Mouse (Mus musculus) kidney, embryonic 16.5 days (tissue): ENCODE measurements around the gene Slc5a3. TPM values are rescaled to one million over a fixed set of nuclear protein-coding genes. Genes with fewer than 3 reads are reported as not detected.

ENCODE experiments used
- ATAC-seq: fragments of 200-750 bp; cut with Nextera tagmentation; 2 replicates; pipeline ENCODE4 v1.8.0; 2017; ENCODE audit warnings: moderate TSS enrichment; ENCODE audit not compliant: low FRiP score, low TSS enrichment
- H3K27ac ChIP-seq: fragments of 300-500 bp; sonication (generic); 2 replicates; pipeline ENCODE4 v1.5.1; 2014; ENCODE audit warnings: low read length
- H3K27me3 ChIP-seq: fragments of 300-500 bp; sonication (generic); 2 replicates; pipeline ENCODE4 v1.6.1; 2014; ENCODE audit warnings: low read length, control low read depth, mixed read lengths; ENCODE audit not compliant: insufficient read depth
- H3K36me3 ChIP-seq: fragments of 300-500 bp; sonication (generic); 2 replicates; pipeline ENCODE4 v1.6.1; 2014; ENCODE audit warnings: low read length, control low read depth, mixed read lengths; ENCODE audit not compliant: insufficient read depth
- H3K4me1 ChIP-seq: fragments of 300-500 bp; sonication (generic); 2 replicates; pipeline ENCODE4 v1.6.1; 2014; ENCODE audit warnings: low read length, control low read depth, mixed read lengths; ENCODE audit not compliant: insufficient read depth
- H3K4me2 ChIP-seq: fragments of 300-500 bp; sonication (generic); replicated peaks from 2 replicates; pipeline ENCODE4 v1.6.1; 2014; ENCODE audit warnings: low read depth, low read length
- H3K4me3 ChIP-seq: fragments of 300-500 bp; sonication (generic); 2 replicates; pipeline ENCODE4 v1.5.1; 2014; ENCODE audit warnings: mild to moderate bottlenecking, low read length
- H3K9ac ChIP-seq: fragments of 300-500 bp; sonication (generic); replicated peaks from 2 replicates; pipeline ENCODE4 v1.6.1; 2014; ENCODE audit warnings: low read length
- H3K9me3 ChIP-seq: fragments of 300-500 bp; sonication (generic); 2 replicates; pipeline ENCODE4 v1.6.1; 2016; ENCODE audit warnings: low read length, control low read depth
- WGBS: fragments of 180-500 bp; shearing (Covaris S2); extraction: QIAGEN DNeasy Blood & Tissue Kit; methylation state at CpG from one replicate; pipeline ENCODE4 v1.1.7; 2014; 5-methylcytosine and 5-hydroxymethylcytosine counted together
- polyA plus RNA-seq: library from polyadenylated mRNA; unstranded; fragments of >200 nt; fragmentation: Nextera tagmentation; extraction: Ambion mirVana; gene quantifications from 2 replicates; pipeline ENCODE4 v1.2.1, GENCODE M21; 2015

Slc5a3 gene
- polyA plus RNA-seq, 1 experiment from 2014 or later: 11.2 TPM

GRCm38 (mm10) chr16:92060213-92060612 is 2.1 kb downstream of the Slc5a3 start:
- Histone ChIP-seq H3K27me3 (no peaks in the 10 kb centered on the region), H3K4me3 (peak overlapping the region; percentile 91), H3K9me3 (no peaks in the 10 kb centered on the region), H3K4me2 (peak overlapping the region; percentile 68), H3K4me1 (peaks cover 27% of the 10 kb centered on the region), H3K9ac (no peak overlapping the region), H3K36me3 (peaks cover 20% of the 10 kb centered on the region), H3K27ac (no peak overlapping the region)
- 57% methylated on average over 3 of the region's 3 CpGs for WGBS
- no peak for ATAC-seq

DNA sequence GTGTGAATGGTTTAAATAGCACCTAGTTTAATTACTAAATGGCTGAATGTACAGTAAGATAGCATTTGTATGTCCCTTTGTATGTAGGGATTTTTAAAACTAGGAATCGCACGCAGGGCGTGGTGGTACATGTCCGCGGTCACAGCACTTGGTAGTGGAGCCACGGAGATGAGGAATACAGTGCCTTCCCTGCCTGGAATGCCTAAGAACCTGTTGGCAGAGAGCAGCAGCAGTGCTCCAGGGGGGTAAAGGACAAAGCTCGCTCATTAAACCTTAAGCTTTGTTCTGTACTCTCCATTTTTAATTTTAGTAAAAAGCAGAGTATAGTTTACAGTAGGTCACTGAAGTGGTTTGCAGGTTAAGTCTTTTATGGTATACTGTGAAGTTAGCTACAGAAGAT is 3.5 kb downstream of the Slc5a3 start:
- Histone ChIP-seq H3K36me3 (peaks cover 24% of the 10 kb centered on the region), H3K4me3 (no peak overlapping the region), H3K4me1 (peaks cover 27% of the 10 kb centered on the region), H3K4me2 (no peak overlapping the region), H3K9me3 (no peaks in the 10 kb centered on the region), H3K9ac (no peak overlapping the region), H3K27ac (no peak overlapping the region), H3K27me3 (no peaks in the 10 kb centered on the region)
- ATAC-seq: no peak
- WGBS: 94% methylated on average over 7 of the region's 7 CpGs

GRCm38 (mm10) chr16:92062832-92063231 is 4.7 kb downstream of the Slc5a3 start:
- Histone ChIP-seq H3K9ac (no peak overlapping the region), H3K4me1 (peaks cover 20% of the 10 kb centered on the region), H3K9me3 (no peaks in the 10 kb centered on the region), H3K4me2 (no peak overlapping the region), H3K27me3 (no peaks in the 10 kb centered on the region), H3K36me3 (peaks cover 29% of the 10 kb centered on the region), H3K4me3 (no peak overlapping the region), H3K27ac (no peak overlapping the region)
- ATAC-seq: no peak
- WGBS: 97% methylated on average over 1 of the region's 1 CpGs

GRCm38 (mm10) chr16:92064801-92065200 is 6.7 kb downstream of the Slc5a3 start:
- H3K9ac ChIP-seq: no peak overlapping the region
- no peak for ATAC-seq
- H3K4me3 ChIP-seq: no peak overlapping the region
- no peaks in the 10 kb centered on the region for H3K27me3 ChIP-seq
- no peak overlapping the region for H3K4me2 ChIP-seq
- peaks cover 12% of the 10 kb centered on the region for H3K4me1 ChIP-seq
- H3K27ac ChIP-seq: no peak overlapping the region
- WGBS: 96% methylated on average over 2 of the region's 2 CpGs
- no peaks in the 10 kb centered on the region for H3K9me3 ChIP-seq
- peaks cover 33% of the 10 kb centered on the region for H3K36me3 ChIP-seq

DNA sequence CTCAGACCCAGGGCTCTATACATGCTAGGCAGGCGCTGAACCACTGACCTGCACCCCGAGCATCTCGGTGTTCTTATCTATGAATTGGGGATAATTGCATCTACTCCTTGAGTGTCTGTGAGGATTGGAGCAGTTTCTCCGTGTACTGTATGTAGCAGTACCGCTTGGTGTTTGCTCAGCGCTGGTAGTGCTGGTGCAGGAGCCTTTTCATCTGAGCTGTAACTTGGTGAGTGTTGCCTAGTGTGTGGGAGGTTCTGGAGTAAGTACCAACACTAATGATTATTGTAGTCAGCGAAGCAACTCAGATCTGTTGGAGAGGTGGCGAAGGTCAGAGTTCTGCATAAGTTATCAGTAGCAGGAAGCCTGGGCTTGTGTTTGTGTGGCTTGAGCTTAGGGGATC is 12.2 kb downstream of the Slc5a3 start:
- WGBS: 85% methylated on average over 8 of the region's 8 CpGs
- Histone ChIP-seq H3K4me3 (no peak overlapping the region), H3K9ac (no peak overlapping the region), H3K9me3 (no peaks in the 10 kb centered on the region), H3K27ac (no peak overlapping the region), H3K27me3 (no peaks in the 10 kb centered on the region), H3K36me3 (peaks cover 31% of the 10 kb centered on the region), H3K4me1 (no peaks in the 10 kb centered on the region), H3K4me2 (no peak overlapping the region)
- no peak for ATAC-seq

DNA sequence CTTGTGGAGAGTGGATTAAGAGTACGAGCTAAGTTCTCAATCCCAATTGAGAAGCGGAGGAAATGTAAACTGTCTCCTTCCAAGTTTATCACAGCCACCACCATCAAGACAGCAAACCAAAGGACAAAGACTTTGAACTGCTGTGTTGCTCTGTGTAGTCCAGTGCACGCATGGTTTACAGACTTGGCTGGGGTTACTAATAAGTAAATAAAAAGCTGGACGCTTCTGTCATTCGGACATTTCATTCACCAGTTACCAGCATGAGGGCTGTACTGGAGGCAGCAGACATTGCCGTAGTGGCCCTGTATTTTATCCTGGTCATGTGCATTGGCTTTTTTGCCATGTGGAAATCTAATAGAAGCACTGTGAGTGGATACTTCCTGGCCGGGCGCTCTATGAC is 18.7 kb downstream of the Slc5a3 start:
- H3K4me3 ChIP-seq: no peak overlapping the region
- H3K4me2 ChIP-seq: no peak overlapping the region
- 93% methylated on average over 8 of the region's 8 CpGs for WGBS
- H3K9me3 ChIP-seq: no peaks in the 10 kb centered on the region
- ATAC-seq: no peak
- H3K36me3 ChIP-seq: peaks cover 27% of the 10 kb centered on the region
- no peak overlapping the region for H3K27ac ChIP-seq
- H3K9ac ChIP-seq: no peak overlapping the region
- H3K27me3 ChIP-seq: no peaks in the 10 kb centered on the region
- no peaks in the 10 kb centered on the region for H3K4me1 ChIP-seq

DNA sequence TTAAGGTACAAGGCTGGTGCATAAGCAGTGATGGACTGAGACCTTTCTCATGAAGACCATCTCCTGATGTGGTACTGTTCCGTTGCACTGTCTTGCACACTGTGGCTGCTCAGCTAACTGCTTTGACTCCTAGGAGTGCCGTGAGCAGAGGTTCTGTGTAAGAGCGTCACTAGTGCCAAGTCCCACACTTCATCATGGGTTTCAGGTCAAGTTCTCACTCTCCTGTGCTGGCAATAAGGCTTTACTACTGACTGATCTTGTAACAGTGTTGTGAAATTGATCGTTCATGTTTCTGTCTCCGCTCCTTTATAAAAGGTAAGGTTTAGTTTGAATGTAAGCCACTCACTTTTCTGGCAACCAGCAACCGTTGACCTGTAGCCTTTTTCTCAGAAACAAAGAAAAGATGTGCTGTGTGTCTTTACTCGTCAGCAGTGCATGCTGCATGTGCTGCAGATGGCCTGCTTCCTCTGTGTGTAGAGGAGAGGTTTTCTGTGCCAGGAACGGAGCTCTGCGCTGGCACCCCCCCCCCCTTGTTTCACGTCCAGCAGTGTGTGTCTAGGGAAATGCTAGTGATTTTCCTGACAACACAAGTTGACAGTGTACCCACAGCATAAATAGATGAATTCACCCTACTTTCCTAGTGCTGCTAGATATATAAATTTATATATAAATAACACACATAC is 25.8 kb downstream of the Slc5a3 start:
- Histone ChIP-seq H3K36me3 (peaks cover 7% of the 10 kb centered on the region; the same call in 1 of the 2 replicates), H3K9me3 (no peaks in the 10 kb centered on the region; the same call in 1 of the 2 replicates), H3K27me3 (no peaks in the 10 kb centered on the region), H3K4me2 (no peak overlapping the region), H3K4me1 (0 out of 2 replicates have a peak, but pooled peaks cover 6% of the 10 kb centered on the region), H3K9ac (no peak overlapping the region), H3K4me3 (no peak overlapping the region), H3K27ac (no peak overlapping the region)
- no peak for ATAC-seq
- 89% methylated on average over 10 of the region's 10 CpGs for WGBS

DNA sequence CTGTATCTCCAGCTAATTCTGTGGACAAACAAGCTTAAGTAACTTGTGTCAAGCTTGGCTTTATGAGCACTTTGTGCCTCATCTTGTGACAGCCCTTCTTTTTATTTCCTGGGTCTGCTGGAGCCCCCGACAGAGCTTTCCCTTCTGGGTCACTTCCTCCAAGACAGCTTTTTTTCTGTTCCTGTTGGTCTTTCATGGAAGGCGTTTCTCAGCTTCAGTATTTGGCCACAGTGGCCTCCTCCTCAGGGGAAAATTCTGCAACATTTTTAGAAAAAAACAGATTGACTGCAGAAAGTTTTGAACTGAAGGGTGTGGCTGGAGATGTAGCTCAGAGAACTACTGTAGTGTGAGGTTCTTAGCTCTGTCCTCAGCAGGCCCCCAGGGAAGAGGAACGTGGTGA is 31.1 kb downstream of the Slc5a3 start:
- no peaks in the 10 kb centered on the region for H3K9me3 ChIP-seq
- WGBS: 46% methylated on average over 3 of the region's 3 CpGs
- H3K4me3 ChIP-seq: no peak overlapping the region
- H3K27me3 ChIP-seq: no peaks in the 10 kb centered on the region
- H3K27ac ChIP-seq: no peak overlapping the region
- no peak for ATAC-seq
- H3K4me1 ChIP-seq: peaks cover 12% of the 10 kb centered on the region; the same call in 1 of the 2 replicates
- H3K4me2 ChIP-seq: no peak overlapping the region
- no peaks in the 10 kb centered on the region for H3K36me3 ChIP-seq
- no peak overlapping the region for H3K9ac ChIP-seq

- H3K4me3 ChIP-seq: no peak overlapping the region
- no peak overlapping the region for H3K4me2 ChIP-seq
- H3K27me3 ChIP-seq: no peaks in the 10 kb centered on the region
- 64% methylated on average over 5 of the region's 5 CpGs for WGBS
- H3K9ac ChIP-seq: no peak overlapping the region
- H3K36me3 ChIP-seq: no peaks in the 10 kb centered on the region; the same call in 1 of the 2 replicates
- peaks cover 7% of the 10 kb centered on the region; the same call in 1 of the 2 replicates for H3K4me1 ChIP-seq
- no peak for ATAC-seq
- H3K27ac ChIP-seq: no peak overlapping the region
- H3K9me3 ChIP-seq: no peaks in the 10 kb centered on the region
These were observed 33.8 kb downstream of the Slc5a3 start for GRCm38 (mm10) chr16:92091876-92092275.

- H3K36me3 ChIP-seq: peaks cover 9% of the 10 kb centered on the region
- no peak overlapping the region for H3K27ac ChIP-seq
- ATAC-seq: no peak
- peaks cover 8% of the 10 kb centered on the region for H3K4me1 ChIP-seq
- H3K27me3 ChIP-seq: no peaks in the 10 kb centered on the region
- H3K9me3 ChIP-seq: no peaks in the 10 kb centered on the region
- WGBS: 51% methylated on average over 10 of the region's 10 CpGs
- H3K4me2 ChIP-seq: no peak overlapping the region
- no peak overlapping the region for H3K9ac ChIP-seq
- no peak overlapping the region for H3K4me3 ChIP-seq
These were observed 40.4 kb downstream of the Slc5a3 start for GRCm38 (mm10) chr16:92098351-92099051.
